In genomic region chr17:31384968-31385627, GRCm38 (mm10) we compare ENCODE assay signal across 8 mouse cellular contexts. TPM values are rescaled to one million over a fixed set of nuclear protein-coding genes. Genes with fewer than 3 reads are reported as not detected.
DNase-seq lines count a peak whose midpoint lies in the region; ATAC-seq lines count a peak whose summit lies in the region.
"Had no signal": no experiment of that assay in that cellular context is flagged by ENCODE, and none has a peak within 500 bp of the region (broad histone marks: within the 10 kb centered on the region; RNA-seq: fewer than 3 reads in every experiment).

No protein-coding gene starts in this region.

- H3K4me2 ChIP-seq in forebrain, embryonic 12.5 days, result peak overlapping the region; percentile 80

- WGBS in forebrain, embryonic 12.5 days, result 8% methylated on average over 8 of the region's 8 CpGs
- 6% methylated on average over 8 of the region's 8 CpGs for WGBS in midbrain, embryonic 10.5 days

- H3K4me3 ChIP-seq in forebrain, embryonic 12.5 days (replicated peaks), result peak overlapping the region; percentile 84; the same call in 1 of the 2 replicates
- H3K4me3 ChIP-seq in midbrain, embryonic 10.5 days, result peak overlapping the region; percentile 81

- peak; percentile 70 for DNase-seq in embryo, embryonic 10.5 days (ENCODE audit: low spot score)
- peak; percentile 59 to 61 for DNase-seq in heart, postnatal 36 days
- DNase-seq in midbrain, embryonic 10.5 days (ENCODE audit: low spot score), result peak; percentile 49
- no peak for DNase-seq in right cerebral cortex, postnatal 36 days (ENCODE audit: low spot score in 2 of 2)
- no peak for DNase-seq in right cerebral cortex, postnatal 25 days
- DNase-seq in thymus, postnatal 14 days, result no peak

- H3K27ac ChIP-seq in forebrain, embryonic 12.5 days, result peak overlapping the region; percentile 79
- H3K27ac ChIP-seq in midbrain, embryonic 10.5 days (replicated peaks), result peak overlapping the region; percentile 88

- peak overlapping the region; percentile 80; the same call in 1 of the 2 replicates for H3K9ac ChIP-seq in forebrain, embryonic 12.5 days

- H3K27me3 ChIP-seq in forebrain, embryonic 12.5 days, result 0 out of 2 replicates have a peak, but pooled peaks cover 3% of the 10 kb centered on the region
- peaks cover 53% of the 10 kb centered on the region for H3K27me3 ChIP-seq in midbrain, embryonic 10.5 days (ENCODE audit: low read depth, poor library complexity, severe bottlenecking)

- intact Hi-C loops in heart, postnatal 36 days (cut with DNase I), result loop anchor here (2.0 to 5.0 kb wide), 2 partner anchors 47 to 60 kb away; no protein-coding TSS in a partner anchor

- ATAC-seq in forebrain, embryonic 12.5 days (ENCODE audit: low FRiP score), result no peak

- H3K9me3 ChIP-seq in forebrain, embryonic 12.5 days, result no peaks in the 10 kb centered on the region
- no peaks in the 10 kb centered on the region for H3K9me3 ChIP-seq in midbrain, embryonic 10.5 days (replicated peaks)

- peaks cover 48% of the 10 kb centered on the region for H3K4me1 ChIP-seq in forebrain, embryonic 12.5 days
- peaks cover 59% of the 10 kb centered on the region for H3K4me1 ChIP-seq in midbrain, embryonic 10.5 days

- no peaks in the 10 kb centered on the region for H3K36me3 ChIP-seq in forebrain, embryonic 12.5 days (replicated peaks)
- H3K36me3 ChIP-seq in midbrain, embryonic 10.5 days, result no peaks in the 10 kb centered on the region

RNA-seq across cellular contexts. Expression of gene Pde9a, which starts 0.9 kb away (rescaled TPM):
- polyA plus RNA-seq in forebrain, embryonic 12.5 days (2016; fragmentation: Nextera tagmentation; extraction: Ambion mirVana), result 34.7 and 36.7 TPM in 2 replicates
- 1 to 10 TPM; 5.2 to 6.1 TPM for total RNA-seq in heart, postnatal 36 days (2021)
- polyA plus RNA-seq in midbrain, embryonic 10.5 days (2016; fragmentation: Nextera tagmentation; extraction: Ambion mirVana), result 12.1 and 21.1 TPM in 2 replicates
- total RNA-seq: common myeloid progenitor, adult 5-6 weeks had no signal

Comparison
In these comparisons a context has a peak if more than half of its experiments do, and no peak if none do; other contexts are left out.
1. DNase-seq: peak in embryo, embryonic 10.5 days (single experiment), heart, postnatal 36 days (2 of 2) and midbrain, embryonic 10.5 days (single experiment); none in right cerebral cortex, postnatal 36 days (0 of 2), right cerebral cortex, postnatal 25 days (single experiment) and thymus, postnatal 14 days (single experiment).